ENCODE assay signal across 11 mouse cellular contexts in genomic region chr7:45621443-45621842, GRCm38 (mm10). TPM values are rescaled to one million over a fixed set of nuclear protein-coding genes. Genes with fewer than 3 reads are reported as not detected.
DNase-seq lines count a peak whose midpoint lies in the region; ATAC-seq lines count a peak whose summit lies in the region.
"Had no signal": no experiment of that assay in that cellular context is flagged by ENCODE, and none has a peak within 500 bp of the region (broad histone marks: within the 10 kb centered on the region; RNA-seq: fewer than 3 reads in every experiment).

Izumo1 (plus strand) TSS chr7:45621811.

- H3K4me1 ChIP-seq in liver, embryonic 11.5 days (replicated peaks; ENCODE audit: control insufficient read depth, insufficient read depth, low read length): peaks cover 3% of the 10 kb centered on the region
- H3K4me1 ChIP-seq in hindbrain, embryonic 16.5 days (ENCODE audit: control insufficient read depth, insufficient read depth, low read depth, low read length): peaks cover 5% of the 10 kb centered on the region

- H3K36me3 ChIP-seq in liver, embryonic 11.5 days (ENCODE audit: control insufficient read depth, insufficient read depth, low read length): no peaks in the 10 kb centered on the region; the same call in 1 of the 2 replicates
- H3K36me3 ChIP-seq in hindbrain, embryonic 16.5 days (ENCODE audit: control insufficient read depth, insufficient read depth, low read length): no peaks in the 10 kb centered on the region
- H3K36me3 ChIP-seq: embryonic facial prominence, embryonic 13.5 days had no signal

- no peaks in the 10 kb centered on the region for H3K9me3 ChIP-seq in liver, embryonic 11.5 days (ENCODE audit: control insufficient read depth, low read length)
- no peaks in the 10 kb centered on the region for H3K9me3 ChIP-seq in hindbrain, embryonic 16.5 days (ENCODE audit: control insufficient read depth, low read length)
- H3K9me3 ChIP-seq: embryonic facial prominence, embryonic 13.5 days had no signal

- 0 out of 2 replicates have a peak within 1 kb of the TSS, but pooled peaks have one; percentile 6 for H3K4me3 ChIP-seq in liver, embryonic 11.5 days (ENCODE audit: low read depth, low read length)
- no peak within 1 kb of the TSS for H3K4me3 ChIP-seq in hindbrain, embryonic 16.5 days (ENCODE audit: low read length)
- H3K4me3 ChIP-seq: embryonic facial prominence, embryonic 13.5 days had no signal

- no peak within 1 kb of the TSS for H3K9ac ChIP-seq in liver, embryonic 11.5 days (ENCODE audit: low read depth, low read length)
- no peak within 1 kb of the TSS for H3K9ac ChIP-seq in hindbrain, embryonic 16.5 days (ENCODE audit: low read depth, low read length)
- H3K9ac ChIP-seq: embryonic facial prominence, embryonic 13.5 days had no signal

- ATAC-seq in liver, embryonic 11.5 days (replicated peaks; ENCODE audit: low FRiP score): 0 out of 2 replicates have a peak, but pooled peaks have one; percentile 15
- no peak for ATAC-seq in hindbrain, embryonic 16.5 days
- ATAC-seq: intestine, postnatal 0 days had no signal

- 28% methylated on average over 9 of the region's 9 CpGs for WGBS in liver, embryonic 11.5 days
- 38% methylated on average over 9 of the region's 9 CpGs for WGBS in hindbrain, embryonic 16.5 days

- intact Hi-C loops in gastrocnemius, postnatal 14 days (cut with DNase I; ENCODE audit: low total_unique reads): no loop called here
- intact Hi-C loops in left cerebral cortex, postnatal 14 days (cut with DNase I): no loop called here

- peak; percentile 25 for DNase-seq in gastrocnemius, postnatal 14 days
- DNase-seq in gastrocnemius, adult 18-20 months (ENCODE audit: low spot score): no peak
- peak; percentile 41 for DNase-seq in A20 (ENCODE audit: low read depth, low spot score)
- DNase-seq in c-Kit-positive CD71-negative TER-119-negative erythroid progenitor cells, embryonic 14.5 days (ENCODE audit: low read depth): peak; percentile 40
- no peak for DNase-seq in liver, embryonic 11.5 days (ENCODE audit: low spot score)
- no peak for DNase-seq in frontal cortex, postnatal 14 days (ENCODE audit: low spot score in 2 of 2)
- DNase-seq in left cerebral cortex, postnatal 14 days (ENCODE audit: low spot score in 2 of 2): no peak
- DNase-seq: right cerebral cortex, adult 18-20 months had no signal

- peak within 1 kb of the TSS; percentile 33 for H3K4me2 ChIP-seq in liver, embryonic 11.5 days
- no peak within 1 kb of the TSS for H3K4me2 ChIP-seq in hindbrain, embryonic 16.5 days (ENCODE audit: low read length)
- H3K4me2 ChIP-seq: embryonic facial prominence, embryonic 13.5 days had no signal

- H3K27ac ChIP-seq in liver, embryonic 11.5 days (ENCODE audit: low read depth, low read length): no peak within 1 kb of the TSS
- no peak within 1 kb of the TSS for H3K27ac ChIP-seq in hindbrain, embryonic 16.5 days (ENCODE audit: low read depth, low read length)
- H3K27ac ChIP-seq: embryonic facial prominence, embryonic 13.5 days had no signal

- peaks cover 35% of the 10 kb centered on the region for H3K27me3 ChIP-seq in liver, embryonic 11.5 days (replicated peaks; ENCODE audit: control insufficient read depth, insufficient read depth, low read length)
- H3K27me3 ChIP-seq in hindbrain, embryonic 16.5 days (replicated peaks; ENCODE audit: control insufficient read depth, insufficient read depth, low read length): peaks cover 19% of the 10 kb centered on the region

RNA-seq across cellular contexts. Expression of gene Izumo1, which starts in this region (rescaled TPM):
- under 1 TPM; 0.12 to 0.18 TPM for total RNA-seq in gastrocnemius, postnatal 14 days (2021)
- total RNA-seq in gastrocnemius, adult 18-20 months (2021): not detected
- polyA plus RNA-seq in liver, embryonic 11.5 days (2014; fragmentation: Nextera tagmentation; extraction: Ambion mirVana): 0.21 and 0.22 TPM in 2 replicates
- total RNA-seq in left cerebral cortex, postnatal 14 days (2021): under 1 TPM in 1 of 2 experiments, not detected in 1; 0.26 TPM
- polyA plus RNA-seq in hindbrain, embryonic 16.5 days (2015; fragmentation: Nextera tagmentation; extraction: Ambion mirVana): not detected in 2 replicates

Comparison
In these comparisons a context has a peak if more than half of its experiments do, and no peak if none do; other contexts are left out.
1. Peak in DNase-seq in gastrocnemius, postnatal 14 days; RNA of the gene not detected or under 1 TPM.
2. Peak in ATAC-seq, H3K4me3 ChIP-seq and H3K4me2 ChIP-seq in liver, embryonic 11.5 days; RNA of the gene not detected or under 1 TPM.
3. DNase-seq: peak in A20 (single experiment) and c-Kit-positive CD71-negative TER-119-negative erythroid progenitor cells, embryonic 14.5 days (single experiment); none in gastrocnemius, adult 18-20 months (single experiment), liver, embryonic 11.5 days (single experiment), frontal cortex, postnatal 14 days (0 of 2) and left cerebral cortex, postnatal 14 days (0 of 2).